Mouse (Mus musculus): Measurements from ENCODE around the gene Ptprf. TPM values are rescaled to one million over a fixed set of nuclear protein-coding genes. Genes with fewer than 3 reads are reported as not detected.

The Ptprf gene
- polyA plus RNA-seq, 1 experiment from 2014 or later, result 78.9 TPM

DNA sequence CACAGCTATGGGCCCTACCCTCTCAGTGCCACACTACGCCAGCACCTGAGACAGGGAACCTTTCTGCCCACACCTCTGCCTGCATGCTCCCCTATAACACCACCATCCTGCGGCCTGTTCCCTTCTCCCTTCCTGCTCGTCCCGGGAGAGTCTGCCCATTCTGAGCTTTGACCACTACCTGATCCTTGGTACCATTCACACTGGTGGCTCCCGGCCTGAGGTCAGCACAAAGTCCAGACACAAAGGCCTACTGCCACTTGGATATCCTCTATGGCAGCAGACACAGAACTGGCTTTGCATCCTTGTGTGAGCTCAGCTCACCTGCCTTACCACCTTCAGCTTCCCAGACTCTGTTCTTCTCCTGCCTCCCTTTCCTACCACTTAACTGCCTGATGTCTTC is 72.7 kb downstream of the Ptprf start:
- WGBS, result 86% methylated on average over 5 of the region's 5 CpGs
- no peak overlapping the region for H3K4me2 ChIP-seq (ENCODE audit: low read length)
- no peak overlapping the region for H3K27ac ChIP-seq (ENCODE audit: low read length)
- no peak overlapping the region for H3K9ac ChIP-seq (ENCODE audit: low read depth, low read length)
- no peak overlapping the region for H3K4me3 ChIP-seq (ENCODE audit: low read depth, low read length)
- no peaks in the 10 kb centered on the region for H3K27me3 ChIP-seq (ENCODE audit: control insufficient read depth, insufficient read depth, low read depth, low read length)
- no peaks in the 10 kb centered on the region for H3K9me3 ChIP-seq (replicated peaks; ENCODE audit: control insufficient read depth, low read length, poor library complexity, severe bottlenecking)
- H3K4me1 ChIP-seq (ENCODE audit: control insufficient read depth, insufficient read depth, low read length), result no peaks in the 10 kb centered on the region
- no peak for ATAC-seq
- H3K36me3 ChIP-seq (ENCODE audit: control insufficient read depth, insufficient read depth, low read length), result peaks cover 49% of the 10 kb centered on the region

DNA sequence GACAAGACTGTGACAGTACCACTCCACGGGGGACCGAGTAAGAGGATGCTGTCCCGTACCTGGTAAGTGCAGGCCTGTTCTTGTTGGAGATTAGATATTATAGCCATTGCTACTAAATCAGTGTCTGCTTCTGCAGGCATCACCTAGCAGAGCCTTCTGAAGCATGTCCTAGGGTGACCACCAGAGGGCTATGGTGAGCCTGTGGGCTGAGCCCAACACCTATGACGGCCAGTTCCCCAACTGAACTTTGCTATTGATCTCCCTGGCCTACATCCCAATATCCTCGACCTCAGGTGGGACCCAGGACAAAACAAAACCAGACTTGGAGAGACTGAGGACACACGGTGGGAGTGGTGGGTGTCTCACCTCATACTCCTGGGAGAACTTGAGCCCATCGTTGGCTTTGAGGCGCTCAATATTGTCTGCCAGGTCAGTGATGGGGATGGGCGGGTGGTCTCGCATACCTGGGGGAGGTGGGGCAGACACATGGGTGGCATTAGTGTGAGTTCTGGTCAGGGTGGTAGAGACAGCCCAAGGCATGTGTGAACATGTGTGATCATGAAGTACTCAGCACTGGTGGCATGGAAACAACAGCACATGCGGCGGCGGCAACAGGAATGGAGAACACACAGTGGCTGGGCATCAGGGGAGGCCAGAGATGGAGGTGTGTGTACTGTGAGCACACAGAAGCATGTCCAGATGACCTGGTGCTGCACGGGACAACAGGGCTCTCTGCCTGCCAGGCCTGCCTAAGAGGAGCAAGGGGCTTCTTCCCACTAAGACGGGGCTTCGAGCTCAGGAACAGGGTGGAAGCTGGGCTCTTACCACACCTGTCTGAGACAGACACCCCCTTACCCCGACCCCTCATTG is 74.2 kb downstream of the Ptprf start:
- Histone ChIP-seq H3K27ac (ENCODE audit: low read length) (no peak overlapping the region), H3K9ac (ENCODE audit: low read depth, low read length) (no peak overlapping the region), H3K4me3 (ENCODE audit: low read depth, low read length) (no peak overlapping the region), H3K36me3 (ENCODE audit: control insufficient read depth, insufficient read depth, low read length) (peaks cover 57% of the 10 kb centered on the region), H3K4me2 (ENCODE audit: low read length) (no peak overlapping the region), H3K4me1 (ENCODE audit: control insufficient read depth, insufficient read depth, low read length) (no peaks in the 10 kb centered on the region), H3K9me3 (replicated peaks; ENCODE audit: control insufficient read depth, low read length, poor library complexity, severe bottlenecking) (no peaks in the 10 kb centered on the region), H3K27me3 (ENCODE audit: control insufficient read depth, insufficient read depth, low read depth, low read length) (no peaks in the 10 kb centered on the region)
- 85% methylated on average over 17 of the region's 17 CpGs for WGBS
- peak; percentile 55; the same call in 1 of the 2 replicates for ATAC-seq

DNA sequence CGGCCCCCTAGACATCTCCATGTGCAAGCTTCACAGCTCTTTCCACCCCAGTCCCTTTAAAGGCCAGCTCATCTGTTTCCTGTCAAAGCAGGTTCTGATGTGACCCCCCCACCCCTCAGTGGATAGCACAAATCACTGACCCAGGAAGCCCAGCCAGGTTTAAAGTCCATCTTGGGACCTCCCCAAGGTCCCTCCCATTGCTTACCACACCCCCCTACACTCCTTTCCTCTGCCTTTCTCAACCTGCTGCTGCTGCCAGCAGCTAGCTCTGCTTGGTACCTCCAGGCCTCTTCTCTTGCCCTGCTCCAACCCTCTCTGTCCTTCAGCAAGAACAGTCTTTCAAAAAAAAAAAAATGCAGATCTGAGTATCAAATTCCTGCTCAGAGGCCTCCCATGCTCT is 76.3 kb downstream of the Ptprf start:
- no peak overlapping the region for H3K4me3 ChIP-seq (ENCODE audit: low read depth, low read length)
- no peaks in the 10 kb centered on the region for H3K27me3 ChIP-seq (ENCODE audit: control insufficient read depth, insufficient read depth, low read depth, low read length)
- 91% methylated on average over 1 of the region's 1 CpGs for WGBS
- H3K36me3 ChIP-seq (ENCODE audit: control insufficient read depth, insufficient read depth, low read length), result peaks cover 64% of the 10 kb centered on the region
- no peak overlapping the region for H3K9ac ChIP-seq (ENCODE audit: low read depth, low read length)
- H3K27ac ChIP-seq (ENCODE audit: low read length), result no peak overlapping the region
- H3K4me1 ChIP-seq (ENCODE audit: control insufficient read depth, insufficient read depth, low read length), result no peaks in the 10 kb centered on the region
- no peaks in the 10 kb centered on the region for H3K9me3 ChIP-seq (replicated peaks; ENCODE audit: control insufficient read depth, low read length, poor library complexity, severe bottlenecking)
- no peak for ATAC-seq
- no peak overlapping the region for H3K4me2 ChIP-seq (ENCODE audit: low read length)

DNA sequence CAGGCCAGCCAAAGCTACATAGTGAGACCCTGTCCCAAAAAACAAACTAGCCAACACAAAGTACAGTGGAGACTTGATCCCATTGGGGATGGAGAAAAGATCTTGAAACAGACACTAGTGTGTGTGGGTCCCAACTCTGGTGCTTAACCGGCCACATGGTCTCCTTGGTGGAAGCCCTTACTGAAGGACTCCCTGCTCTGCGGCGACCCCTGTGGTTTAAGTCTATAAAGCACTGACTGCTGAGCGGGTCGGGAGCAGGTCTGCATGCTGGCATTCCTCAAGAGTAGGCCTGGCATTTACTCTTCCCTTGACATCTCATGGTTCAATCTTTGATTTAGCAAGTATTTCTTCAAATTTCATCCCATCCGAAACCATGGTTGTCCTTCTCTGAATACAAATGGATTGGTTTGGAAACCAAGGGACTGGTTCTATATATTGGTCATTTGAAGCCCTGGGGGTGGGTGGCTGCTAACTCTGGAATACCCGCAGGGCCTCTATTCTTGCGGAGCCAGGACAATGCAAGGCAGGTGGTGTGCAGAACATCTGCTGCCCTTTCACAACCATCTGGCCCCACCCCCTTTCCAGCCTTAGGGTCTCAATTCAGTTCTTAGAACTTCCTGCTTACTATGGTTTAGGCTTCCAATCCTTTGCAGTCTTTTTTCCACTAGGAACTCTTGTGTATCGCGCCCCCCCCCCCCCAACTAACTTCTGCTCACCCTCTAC is 84.1 kb downstream of the Ptprf start:
- no peaks in the 10 kb centered on the region for H3K4me1 ChIP-seq (ENCODE audit: control insufficient read depth, insufficient read depth, low read length)
- 50% methylated on average over 10 of the region's 10 CpGs for WGBS
- no peak for ATAC-seq
- no peak overlapping the region for H3K27ac ChIP-seq (ENCODE audit: low read length)
- no peaks in the 10 kb centered on the region for H3K9me3 ChIP-seq (replicated peaks; ENCODE audit: control insufficient read depth, low read length, poor library complexity, severe bottlenecking)
- H3K4me2 ChIP-seq (ENCODE audit: low read length), result no peak overlapping the region
- no peaks in the 10 kb centered on the region for H3K27me3 ChIP-seq (ENCODE audit: control insufficient read depth, insufficient read depth, low read depth, low read length)
- no peak overlapping the region for H3K4me3 ChIP-seq (ENCODE audit: low read depth, low read length)
- no peak overlapping the region for H3K9ac ChIP-seq (ENCODE audit: low read depth, low read length)
- peaks cover 36% of the 10 kb centered on the region for H3K36me3 ChIP-seq (ENCODE audit: control insufficient read depth, insufficient read depth, low read length)

DNA sequence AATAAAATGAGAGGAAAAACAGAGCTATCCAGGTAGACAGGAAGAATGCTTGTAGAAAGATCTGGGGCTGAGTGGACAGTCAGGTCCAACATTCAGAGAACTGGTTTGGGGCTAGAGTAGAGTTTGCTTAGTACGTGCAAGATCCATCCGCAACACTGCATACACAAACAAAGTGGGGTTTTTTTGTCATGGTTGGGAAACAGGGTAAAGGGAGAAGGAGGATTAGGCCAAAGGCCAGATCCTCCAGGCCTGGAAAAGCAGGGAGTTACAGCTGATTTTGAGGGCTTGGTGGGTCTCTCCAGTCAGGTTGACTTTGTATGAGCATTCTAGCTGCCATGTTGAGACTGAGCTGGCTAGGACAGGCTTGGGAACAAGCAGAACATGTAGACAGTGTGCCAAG is 85.3 kb downstream of the Ptprf start:
- Histone ChIP-seq H3K27ac (ENCODE audit: low read length) (no peak overlapping the region), H3K36me3 (ENCODE audit: control insufficient read depth, insufficient read depth, low read length) (peaks cover 25% of the 10 kb centered on the region), H3K9ac (ENCODE audit: low read depth, low read length) (no peak overlapping the region), H3K4me3 (ENCODE audit: low read depth, low read length) (no peak overlapping the region), H3K9me3 (replicated peaks; ENCODE audit: control insufficient read depth, low read length, poor library complexity, severe bottlenecking) (no peaks in the 10 kb centered on the region), H3K4me2 (ENCODE audit: low read length) (no peak overlapping the region), H3K27me3 (ENCODE audit: control insufficient read depth, insufficient read depth, low read depth, low read length) (no peaks in the 10 kb centered on the region), H3K4me1 (ENCODE audit: control insufficient read depth, insufficient read depth, low read length) (no peaks in the 10 kb centered on the region)
- 95% methylated on average over 2 of the region's 2 CpGs for WGBS
- no peak for ATAC-seq

DNA sequence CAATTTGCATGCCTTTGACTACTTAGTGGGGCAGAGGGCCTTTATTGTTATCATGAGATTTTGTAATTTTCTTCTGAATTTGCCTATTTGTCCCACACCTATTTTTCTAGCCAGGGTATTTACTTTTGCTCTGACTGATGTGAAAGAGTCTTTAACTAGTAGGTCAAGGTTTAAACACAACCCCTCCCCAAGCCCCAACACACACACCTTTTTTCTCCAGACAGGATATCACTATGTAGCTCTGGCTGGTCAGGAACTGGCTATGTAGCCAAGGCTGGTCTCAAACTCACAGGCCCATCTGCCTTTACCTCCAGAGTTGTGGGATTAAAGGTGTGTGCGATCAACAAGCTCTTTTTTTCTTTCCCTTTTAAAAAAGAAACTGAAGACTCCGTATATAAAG is 92.1 kb downstream of the Ptprf start:
- Histone ChIP-seq H3K36me3 (ENCODE audit: control insufficient read depth, insufficient read depth, low read length) (no peaks in the 10 kb centered on the region), H3K27ac (ENCODE audit: low read length) (no peak overlapping the region), H3K4me1 (ENCODE audit: control insufficient read depth, insufficient read depth, low read length) (no peaks in the 10 kb centered on the region), H3K9ac (ENCODE audit: low read depth, low read length) (no peak overlapping the region), H3K4me2 (ENCODE audit: low read length) (no peak overlapping the region), H3K9me3 (replicated peaks; ENCODE audit: control insufficient read depth, low read length, poor library complexity, severe bottlenecking) (no peaks in the 10 kb centered on the region), H3K4me3 (ENCODE audit: low read depth, low read length) (no peak overlapping the region), H3K27me3 (ENCODE audit: control insufficient read depth, insufficient read depth, low read depth, low read length) (no peaks in the 10 kb centered on the region)
- 98% methylated on average over 2 of the region's 2 CpGs for WGBS
- no peak for ATAC-seq

DNA sequence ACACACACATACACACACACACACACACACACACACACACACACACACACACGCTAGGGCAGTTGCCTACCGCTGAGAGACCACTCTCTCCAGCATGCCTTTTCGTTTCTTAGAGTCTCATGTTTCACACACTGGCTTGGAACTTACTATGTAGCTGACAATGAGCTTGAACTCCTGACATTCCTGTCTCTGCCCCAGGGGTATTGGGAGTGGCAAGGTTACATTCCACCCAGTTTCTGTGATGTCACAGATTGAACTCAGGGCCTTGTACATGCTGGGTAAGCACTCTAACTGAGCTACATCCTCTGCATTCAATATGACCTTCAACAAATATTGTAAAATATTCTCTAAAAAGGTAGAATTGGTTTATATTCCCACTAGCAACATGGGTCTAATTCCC is 92.6 kb downstream of the Ptprf start:
- Histone ChIP-seq H3K4me1 (ENCODE audit: control insufficient read depth, insufficient read depth, low read length) (no peaks in the 10 kb centered on the region), H3K9ac (ENCODE audit: low read depth, low read length) (no peak overlapping the region), H3K27me3 (ENCODE audit: control insufficient read depth, insufficient read depth, low read depth, low read length) (no peaks in the 10 kb centered on the region), H3K9me3 (replicated peaks; ENCODE audit: control insufficient read depth, low read length, poor library complexity, severe bottlenecking) (no peaks in the 10 kb centered on the region), H3K36me3 (ENCODE audit: control insufficient read depth, insufficient read depth, low read length) (no peaks in the 10 kb centered on the region), H3K4me3 (ENCODE audit: low read depth, low read length) (no peak overlapping the region), H3K27ac (ENCODE audit: low read length) (no peak overlapping the region), H3K4me2 (ENCODE audit: low read length) (no peak overlapping the region)
- ATAC-seq, result no peak
- 80% methylated on average over 3 of the region's 3 CpGs for WGBS

DNA sequence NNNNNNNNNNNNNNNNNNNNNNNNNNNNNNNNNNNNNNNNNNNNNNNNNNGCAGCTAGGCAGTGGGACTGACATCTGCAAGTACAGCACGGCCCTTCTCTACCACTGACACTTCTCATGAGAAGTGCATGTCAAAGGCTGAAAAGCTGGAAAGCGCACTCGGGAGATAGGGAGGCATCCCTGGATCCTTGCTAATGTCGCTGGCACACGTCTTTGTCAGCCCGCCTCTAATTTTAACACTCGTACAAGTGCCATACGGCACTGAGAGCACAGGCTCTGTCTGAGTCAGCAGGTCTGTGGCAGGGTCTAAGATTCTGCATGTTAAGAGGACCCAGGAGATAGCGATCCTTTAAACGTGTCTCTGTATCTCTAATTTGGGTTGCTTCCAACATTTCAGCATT is 95.0 kb downstream of the Ptprf start:
- H3K4me3 ChIP-seq (ENCODE audit: low read depth, low read length), result no peak overlapping the region
- H3K4me1 ChIP-seq (ENCODE audit: control insufficient read depth, insufficient read depth, low read length), result no peaks in the 10 kb centered on the region
- no peak overlapping the region for H3K27ac ChIP-seq (ENCODE audit: low read length)
- WGBS, result 90% methylated on average over 10 of the region's 10 CpGs
- no peak overlapping the region for H3K9ac ChIP-seq (ENCODE audit: low read depth, low read length)
- ATAC-seq, result no peak
- no peaks in the 10 kb centered on the region for H3K36me3 ChIP-seq (ENCODE audit: control insufficient read depth, insufficient read depth, low read length)
- no peaks in the 10 kb centered on the region for H3K9me3 ChIP-seq (replicated peaks; ENCODE audit: control insufficient read depth, low read length, poor library complexity, severe bottlenecking)
- H3K4me2 ChIP-seq (ENCODE audit: low read length), result no peak overlapping the region
- H3K27me3 ChIP-seq (ENCODE audit: control insufficient read depth, insufficient read depth, low read depth, low read length), result no peaks in the 10 kb centered on the region
